Mouse (Mus musculus) kidney, adult 2 months (tissue): ENCODE data around the gene Mbd5. TPM values are rescaled to one million over a fixed set of nuclear protein-coding genes. Genes with fewer than 3 reads are reported as not detected.
A peak's percentile ranks its signal among the peaks of the same experiment; 100 is the strongest.

Experiments
- DNase-seq: peaks from one replicate; pipeline ENCODE4 v3.0.0; 2021
- H3K27ac ChIP-seq: fragments of 200-500 bp; 2 replicates; pipeline ENCODE4 v1.5.1; 2012; ENCODE audit warnings: low read depth, low read length, control low read depth, inconsistent platforms; ENCODE audit not compliant: insufficient read depth
- H3K27me3 ChIP-seq: fragments of 200-500 bp; replicated peaks from 2 replicates; pipeline ENCODE4 v1.6.1; 2012; ENCODE audit warnings: mild to moderate bottlenecking, moderate library complexity, low read length, inconsistent platforms; ENCODE audit not compliant: control insufficient read depth, insufficient read depth
- H3K36me3 ChIP-seq: fragments of 200-500 bp; 2 replicates; pipeline ENCODE4 v1.6.1; 2012; ENCODE audit warnings: mild to moderate bottlenecking, moderate library complexity, low read length, inconsistent platforms; ENCODE audit not compliant: control insufficient read depth, insufficient read depth
- H3K4me1 ChIP-seq: fragments of 200-500 bp; 2 replicates; pipeline ENCODE4 v1.6.1; 2011; ENCODE audit warnings: low read length; ENCODE audit not compliant: control insufficient read depth, insufficient read depth
- H3K4me3 ChIP-seq: fragments of 200-500 bp; 2 replicates; pipeline ENCODE4 v1.5.1; 2011; ENCODE audit warnings: mild to moderate bottlenecking, low read depth, low read length, control low read depth; ENCODE audit not compliant: insufficient read depth
- CTCF ChIP-seq: fragments of 200-500 bp; conservative IDR thresholded peaks from 2 replicates; pipeline ENCODE4 v1.5.1; 2011; ENCODE audit warnings: low read depth, mild to moderate bottlenecking, control low read depth, low read length, moderate library complexity, mixed read lengths; ENCODE audit not compliant: insufficient read depth, insufficient read length
- POLR2A ChIP-seq: fragments of 200-500 bp; IDR thresholded peaks from one replicate; pipeline ENCODE4 v1.6.1; 2011; ENCODE audit warnings: low read depth, low read length, control low read depth
- WGBS: fragments of 180-500 bp; shearing (Covaris S2); methylation state at CpG from one replicate; pipeline ENCODE4 v1.1.7; 2018; 5-methylcytosine and 5-hydroxymethylcytosine counted together
- polyA plus RNA-seq: library from polyadenylated mRNA; depleted of rRNA; stranded (reverse); fragments of >200 nt; gene quantifications from 2 replicates; pipeline ENCODE4 v1.2.3, GENCODE M21; 2012

The Mbd5 gene
- polyA plus RNA-seq, 1 experiment = 8.6 TPM

DNA sequence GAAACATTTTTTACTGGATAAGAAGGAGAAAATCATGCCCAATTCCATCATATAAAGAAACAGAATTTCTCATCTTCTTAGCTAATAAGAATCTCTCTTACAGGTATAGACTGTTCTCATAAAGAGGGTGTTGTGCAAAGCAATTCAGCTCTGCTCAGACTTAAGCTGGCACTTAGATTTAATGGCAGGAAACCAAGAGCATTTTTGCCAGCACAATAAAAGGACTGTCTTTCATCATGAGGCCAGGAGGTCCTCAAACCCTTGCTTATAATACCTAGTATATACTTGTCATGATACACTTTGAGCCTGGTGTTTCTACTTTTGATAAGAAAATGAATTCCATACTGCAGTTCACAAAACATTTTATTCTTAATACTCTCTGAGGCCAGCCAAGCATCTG, 331.2 kb downstream of the Mbd5 start:
- no peak for TF ChIP-seq POLR2A
- TF ChIP-seq CTCF = no peak
- H3K36me3 ChIP-seq = no peaks in the 10 kb centered on the region
- no peak for DNase-seq
- H3K4me3 ChIP-seq = no peak overlapping the region
- H3K4me1 ChIP-seq = no peaks in the 10 kb centered on the region
- H3K27me3 ChIP-seq = no peaks in the 10 kb centered on the region
- H3K27ac ChIP-seq = no peak overlapping the region

DNA sequence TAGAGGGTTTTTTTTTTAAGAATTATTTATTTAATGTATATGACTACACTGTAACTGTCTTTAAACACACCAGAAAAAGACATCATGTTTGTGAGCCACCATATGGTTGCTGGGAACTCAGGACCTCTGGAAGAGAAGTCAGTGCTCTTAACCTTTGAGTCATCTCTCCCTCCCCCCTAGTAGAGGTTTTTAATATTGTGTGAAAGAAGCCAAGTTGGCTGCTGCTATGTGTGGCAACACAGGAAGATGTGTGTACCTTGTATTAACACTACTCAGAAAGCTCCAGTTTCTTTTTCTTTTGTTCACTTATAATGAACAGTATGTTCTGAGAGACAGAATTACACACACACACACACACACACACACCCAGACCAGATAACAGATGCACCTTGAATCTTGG, 334.3 kb downstream of the Mbd5 start:
- Histone ChIP-seq H3K27me3 (no peaks in the 10 kb centered on the region), H3K36me3 (no peaks in the 10 kb centered on the region), H3K4me3 (no peak overlapping the region), H3K27ac (no peak overlapping the region), H3K4me1 (no peaks in the 10 kb centered on the region)
- no peak for DNase-seq
- TF ChIP-seq CTCF (no peak), POLR2A (no peak)

DNA sequence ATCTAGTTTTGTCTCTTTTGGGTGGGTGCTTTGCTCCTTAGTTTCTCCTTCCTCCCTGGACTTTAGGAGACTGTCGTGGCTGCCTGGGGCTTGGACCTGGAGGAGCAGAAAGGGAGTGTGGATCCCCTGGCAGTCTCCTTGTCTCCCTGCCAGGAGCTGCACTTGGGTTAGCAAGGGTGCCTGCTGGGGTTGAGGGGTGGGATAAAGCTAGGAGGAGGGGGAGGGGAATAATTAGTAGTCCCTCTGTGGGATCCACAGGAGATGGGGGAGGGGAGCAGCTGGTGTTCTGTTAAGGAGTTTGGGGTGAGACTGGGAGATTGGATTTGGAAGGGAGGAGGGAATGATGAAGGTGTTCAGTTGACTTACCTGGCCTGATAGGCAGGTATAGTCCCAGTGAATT, 337.7 kb downstream of the Mbd5 start:
- H3K27me3 ChIP-seq = no peaks in the 10 kb centered on the region
- DNase-seq = no peak
- TF ChIP-seq POLR2A (no peak), CTCF (no peak)
- no peak overlapping the region for H3K4me3 ChIP-seq
- H3K4me1 ChIP-seq = no peaks in the 10 kb centered on the region
- 55% methylated on average over 1 of the region's 1 CpGs for WGBS
- H3K36me3 ChIP-seq = no peaks in the 10 kb centered on the region; the same call in none of the 2 replicates
- H3K27ac ChIP-seq = no peak overlapping the region

DNA sequence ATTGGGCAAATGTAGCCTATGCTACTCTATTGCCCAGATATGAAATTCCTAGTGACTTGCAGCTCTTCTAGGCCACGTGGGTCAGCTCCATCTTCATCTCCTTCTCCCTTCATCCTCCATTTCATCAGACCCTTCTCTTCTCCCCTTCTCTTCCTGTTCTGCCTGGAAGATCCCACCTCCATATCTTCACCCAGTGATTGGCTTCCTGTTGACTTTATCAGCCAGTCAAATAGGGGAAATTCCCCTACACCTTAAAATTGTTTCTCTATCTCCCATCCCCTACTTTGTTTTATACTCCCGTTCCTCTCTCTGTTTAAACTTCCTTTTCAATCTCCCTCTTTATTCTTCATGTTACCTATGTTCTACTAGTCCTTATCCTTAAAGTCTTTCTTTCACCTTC, 342.4 kb downstream of the Mbd5 start:
- TF ChIP-seq POLR2A (no peak), CTCF (no peak)
- DNase-seq = no peak
- Histone ChIP-seq H3K27ac (no peak overlapping the region), H3K4me3 (no peak overlapping the region), H3K36me3 (no peaks in the 10 kb centered on the region; the same call in none of the 2 replicates), H3K27me3 (no peaks in the 10 kb centered on the region), H3K4me1 (no peaks in the 10 kb centered on the region)
- 79% methylated on average over 2 of the region's 2 CpGs for WGBS

DNA sequence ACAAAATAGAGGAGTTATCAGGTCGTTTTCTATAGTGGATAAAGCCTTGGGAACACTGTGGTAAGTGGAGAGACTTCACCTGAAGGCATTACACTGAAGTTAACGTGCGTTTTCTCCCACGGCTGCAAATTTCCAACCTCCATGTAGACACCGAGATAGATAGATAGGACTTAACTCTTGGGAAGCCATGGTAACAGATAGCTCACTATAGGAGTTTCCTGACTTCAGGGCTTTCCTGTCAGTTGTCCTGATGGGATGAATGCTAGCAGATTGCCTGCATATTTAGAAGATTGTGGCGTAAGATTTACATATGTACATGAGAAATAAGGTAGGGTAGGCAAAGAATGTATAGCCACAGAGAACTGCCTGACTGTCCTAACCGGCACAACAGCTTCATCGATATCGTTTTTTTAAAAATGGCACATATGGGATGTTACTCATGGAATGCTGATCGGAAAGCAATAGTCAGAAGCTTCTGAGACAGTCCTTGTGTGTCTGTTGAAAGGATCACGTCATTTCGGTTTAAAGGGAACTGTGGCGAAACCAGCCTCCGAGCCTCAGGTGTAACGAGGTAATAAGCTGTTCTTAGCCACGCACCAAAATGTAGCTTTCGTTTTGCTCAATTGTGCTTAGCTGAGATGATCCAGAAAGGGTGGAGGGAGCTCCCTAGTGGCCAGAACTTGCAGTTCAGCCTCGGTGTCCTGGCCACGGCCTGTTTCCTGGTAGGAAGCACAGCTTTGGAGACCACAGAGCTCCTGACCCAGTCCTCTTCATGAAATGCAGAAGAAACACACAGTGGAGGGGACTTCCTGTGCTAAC, 363.5 kb downstream of the Mbd5 start:
- peak overlapping the region; percentile 52 for H3K4me3 ChIP-seq
- H3K36me3 ChIP-seq = no peaks in the 10 kb centered on the region
- TF ChIP-seq CTCF (peak; percentile 92), POLR2A (no peak)
- no peaks in the 10 kb centered on the region for H3K27me3 ChIP-seq
- H3K4me1 ChIP-seq = no peaks in the 10 kb centered on the region
- WGBS = 30% methylated on average over 19 of the region's 19 CpGs
- DNase-seq = peak; percentile 85
- H3K27ac ChIP-seq = no peak overlapping the region

DNA sequence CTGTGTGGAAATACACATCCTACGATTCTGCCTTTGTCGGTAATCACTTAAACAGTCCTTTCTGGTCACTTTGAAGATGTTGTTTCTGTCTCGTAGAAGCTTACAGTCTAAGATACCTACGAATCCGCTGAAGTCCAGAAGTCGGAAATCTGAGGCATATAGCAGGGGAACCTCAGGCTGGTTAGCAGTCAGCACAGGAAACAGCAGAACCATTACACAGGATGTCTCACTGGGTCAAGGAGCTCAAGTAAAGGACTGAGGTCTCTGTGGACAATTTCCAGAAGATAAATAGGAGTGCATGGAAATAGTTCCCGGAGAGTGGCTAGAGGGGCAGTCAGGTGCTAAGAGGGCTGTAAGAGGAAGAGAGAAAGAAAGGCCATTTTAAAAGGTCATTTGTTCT, 384.3 kb downstream of the Mbd5 start:
- WGBS = 85% methylated on average over 7 of the region's 7 CpGs
- no peaks in the 10 kb centered on the region for H3K27me3 ChIP-seq
- no peak for TF ChIP-seq CTCF
- no peak for TF ChIP-seq POLR2A
- H3K27ac ChIP-seq = no peak overlapping the region
- H3K4me3 ChIP-seq = no peak overlapping the region
- no peaks in the 10 kb centered on the region for H3K4me1 ChIP-seq
- no peak for DNase-seq
- H3K36me3 ChIP-seq = no peaks in the 10 kb centered on the region

DNA sequence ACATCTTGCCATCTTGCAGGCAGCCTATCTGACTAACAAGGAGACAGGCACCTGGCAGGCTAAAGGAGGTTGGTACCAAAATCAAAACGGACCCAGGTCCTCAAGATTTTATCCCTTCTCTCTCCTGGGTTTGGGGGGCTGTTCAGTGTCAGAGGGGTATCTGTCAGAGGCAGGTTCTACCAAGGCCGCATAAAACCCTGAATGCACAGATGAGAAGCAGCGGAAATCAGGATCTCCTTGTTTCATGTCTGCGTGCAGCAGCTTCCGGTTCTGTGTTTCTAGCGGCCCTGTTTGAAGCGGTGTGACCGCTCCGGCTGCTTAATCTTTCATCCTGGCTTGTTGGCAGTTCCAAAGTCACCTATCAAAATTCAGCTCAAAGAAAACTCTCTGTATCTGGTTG, 386.0 kb downstream of the Mbd5 start:
- Histone ChIP-seq H3K36me3 (no peaks in the 10 kb centered on the region), H3K4me3 (no peak overlapping the region), H3K27me3 (no peaks in the 10 kb centered on the region), H3K4me1 (no peaks in the 10 kb centered on the region), H3K27ac (no peak overlapping the region)
- TF ChIP-seq POLR2A (no peak), CTCF (no peak)
- no peak for DNase-seq
- 83% methylated on average over 9 of the region's 9 CpGs for WGBS
